Mouse (Mus musculus): ENCODE measurements around the gene Spsb4. TPM values are rescaled to one million over a fixed set of nuclear protein-coding genes. Genes with fewer than 3 reads are reported as not detected.

Gene Spsb4
- polyA plus RNA-seq, 1 experiment from 2014 or later = 48.6 TPM

- H3K27me3 ChIP-seq = no peaks in the 10 kb centered on the region
- no peak overlapping the region for H3K4me3 ChIP-seq
- H3K27ac ChIP-seq = no peak overlapping the region
- H3K4me2 ChIP-seq (replicated peaks) = no peak overlapping the region
- WGBS = 37% methylated on average over 10 of the region's 10 CpGs
- no peak overlapping the region for H3K9ac ChIP-seq
- H3K4me1 ChIP-seq = peaks cover 67% of the 10 kb centered on the region
- H3K36me3 ChIP-seq = no peaks in the 10 kb centered on the region
- ATAC-seq (ENCODE audit: low FRiP score, low read depth) = no peak
- H3K9me3 ChIP-seq = no peaks in the 10 kb centered on the region
Observed at GRCm38 (mm10) chr9:96989389-96989990, 29.2 kb downstream of the Spsb4 start.

- Histone ChIP-seq H3K9me3 (no peaks in the 10 kb centered on the region), H3K27ac (no peak overlapping the region), H3K4me2 (replicated peaks) (no peak overlapping the region), H3K27me3 (no peaks in the 10 kb centered on the region), H3K36me3 (no peaks in the 10 kb centered on the region), H3K4me3 (no peak overlapping the region), H3K4me1 (peaks cover 68% of the 10 kb centered on the region), H3K9ac (no peak overlapping the region)
- 14% methylated on average over 11 of the region's 11 CpGs for WGBS
- ATAC-seq (ENCODE audit: low FRiP score, low read depth) = no peak
Observed at GRCm38 (mm10) chr9:96986797-96987473, 31.7 kb downstream of the Spsb4 start.

- Histone ChIP-seq H3K9ac (no peak overlapping the region), H3K27me3 (no peaks in the 10 kb centered on the region; the same call in 1 of the 2 replicates), H3K27ac (no peak overlapping the region), H3K36me3 (no peaks in the 10 kb centered on the region), H3K4me1 (peaks cover 73% of the 10 kb centered on the region), H3K4me3 (no peak overlapping the region), H3K9me3 (no peaks in the 10 kb centered on the region), H3K4me2 (replicated peaks) (no peak overlapping the region)
- WGBS = 89% methylated on average over 8 of the region's 8 CpGs
- no peak for ATAC-seq (ENCODE audit: low FRiP score, low read depth)
Observed at GRCm38 (mm10) chr9:96984034-96984433, 34.6 kb downstream of the Spsb4 start.

DNA sequence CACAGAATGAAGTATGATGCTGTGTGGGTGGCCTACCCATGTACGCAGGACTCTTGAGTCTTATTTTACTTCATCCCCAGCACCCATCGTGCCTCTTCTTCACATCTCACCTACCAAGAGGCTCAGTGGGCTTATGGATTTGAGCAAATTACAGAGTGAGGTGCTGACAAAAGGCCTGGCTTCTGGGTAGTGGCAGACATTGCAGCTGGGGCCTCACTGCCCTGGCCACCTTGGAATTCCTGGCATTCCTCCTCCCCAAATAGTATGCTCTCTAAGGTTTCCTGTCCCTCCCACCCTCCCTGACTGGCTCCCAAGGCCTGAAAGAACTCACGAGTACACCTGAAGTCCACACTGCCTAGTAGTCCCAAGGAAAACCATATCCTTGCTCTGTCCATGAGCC lies 35.7 kb downstream of the Spsb4 start:
- no peak for ATAC-seq (ENCODE audit: low FRiP score, low read depth)

DNA sequence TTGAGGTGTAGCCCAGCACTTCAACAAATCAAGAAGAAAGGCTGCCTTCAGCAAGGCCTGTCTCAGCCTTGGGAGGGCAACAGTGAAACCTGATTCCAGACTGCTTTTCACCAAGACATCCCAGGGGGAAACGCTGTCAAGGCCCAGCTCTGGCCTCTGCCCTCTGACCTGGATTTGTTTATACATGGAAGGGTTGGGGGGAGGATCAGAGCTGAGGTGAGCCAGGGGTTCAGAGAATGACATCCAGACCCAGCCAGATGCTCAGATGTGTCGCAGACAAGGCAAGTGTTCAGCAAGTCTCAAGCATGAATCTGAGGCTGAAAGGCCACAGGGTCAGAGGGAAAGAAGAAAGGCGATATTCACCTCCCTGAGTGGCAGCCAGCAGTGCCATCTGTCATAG lies 36.3 kb downstream of the Spsb4 start:
- no peak overlapping the region for H3K4me2 ChIP-seq (replicated peaks)
- no peaks in the 10 kb centered on the region for H3K36me3 ChIP-seq
- H3K4me1 ChIP-seq = peaks cover 82% of the 10 kb centered on the region
- H3K4me3 ChIP-seq = no peak overlapping the region
- ATAC-seq (ENCODE audit: low FRiP score, low read depth) = no peak
- H3K27ac ChIP-seq = peak overlapping the region; percentile 64
- no peaks in the 10 kb centered on the region for H3K9me3 ChIP-seq
- WGBS = 12% methylated on average over 3 of the region's 3 CpGs
- H3K27me3 ChIP-seq = no peaks in the 10 kb centered on the region; the same call in 1 of the 2 replicates
- H3K9ac ChIP-seq = no peak overlapping the region

More for the DNA sequence above, 35.7 kb downstream of the Spsb4 start:
- H3K36me3 ChIP-seq = no peaks in the 10 kb centered on the region
- H3K9me3 ChIP-seq = no peaks in the 10 kb centered on the region
- H3K4me2 ChIP-seq (replicated peaks) = no peak overlapping the region
- H3K9ac ChIP-seq = no peak overlapping the region
- no peak overlapping the region; the same call in 1 of the 2 replicates for H3K27ac ChIP-seq
- peaks cover 82% of the 10 kb centered on the region for H3K4me1 ChIP-seq
- WGBS = 38% methylated on average over 3 of the region's 3 CpGs
- no peaks in the 10 kb centered on the region; the same call in 1 of the 2 replicates for H3K27me3 ChIP-seq
- H3K4me3 ChIP-seq = no peak overlapping the region

DNA sequence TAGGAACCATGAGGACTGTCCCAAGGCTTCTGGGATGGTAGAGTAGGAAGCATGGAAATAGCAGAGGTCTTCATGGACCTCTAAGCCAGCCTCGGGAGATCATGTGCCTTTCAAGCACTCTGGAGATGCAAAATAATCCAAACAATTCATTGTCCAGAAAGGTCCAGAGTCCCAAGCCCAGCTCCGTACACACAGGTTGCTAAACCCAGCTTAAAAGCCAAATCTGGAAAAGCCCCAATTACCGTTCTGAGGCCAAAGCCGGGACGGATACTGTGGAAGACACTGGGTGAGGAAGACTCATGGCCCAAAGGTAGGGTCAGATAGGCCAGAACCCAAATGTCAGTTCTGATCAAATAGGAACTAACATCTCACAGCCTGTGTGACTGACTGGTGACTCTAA lies 36.8 kb downstream of the Spsb4 start:
- H3K4me1 ChIP-seq = peaks cover 80% of the 10 kb centered on the region
- 47% methylated on average over 5 of the region's 5 CpGs for WGBS
- no peak overlapping the region for H3K4me2 ChIP-seq (replicated peaks)
- H3K27ac ChIP-seq = peak overlapping the region; percentile 64; the same call in 1 of the 2 replicates
- no peak overlapping the region for H3K4me3 ChIP-seq
- H3K36me3 ChIP-seq = no peaks in the 10 kb centered on the region
- no peaks in the 10 kb centered on the region; the same call in 1 of the 2 replicates for H3K27me3 ChIP-seq
- no peak overlapping the region for H3K9ac ChIP-seq
- H3K9me3 ChIP-seq = no peaks in the 10 kb centered on the region
- no peak for ATAC-seq (ENCODE audit: low FRiP score, low read depth)

- peak; percentile 26; the same call in 1 of the 2 replicates for ATAC-seq (ENCODE audit: low FRiP score, low read depth)
- 3% methylated on average over 9 of the region's 9 CpGs for WGBS
- H3K9ac ChIP-seq = no peak overlapping the region
- no peak overlapping the region for H3K4me3 ChIP-seq
- no peaks in the 10 kb centered on the region for H3K36me3 ChIP-seq
- peak overlapping the region; percentile 7; the same call in 1 of the 2 replicates for H3K4me2 ChIP-seq (replicated peaks)
- H3K27me3 ChIP-seq = no peaks in the 10 kb centered on the region; the same call in 1 of the 2 replicates
- peak overlapping the region; percentile 48; the same call in 1 of the 2 replicates for H3K27ac ChIP-seq
- no peaks in the 10 kb centered on the region for H3K9me3 ChIP-seq
- peaks cover 73% of the 10 kb centered on the region for H3K4me1 ChIP-seq
Observed at GRCm38 (mm10) chr9:96981121-96981520, 37.5 kb downstream of the Spsb4 start.

DNA sequence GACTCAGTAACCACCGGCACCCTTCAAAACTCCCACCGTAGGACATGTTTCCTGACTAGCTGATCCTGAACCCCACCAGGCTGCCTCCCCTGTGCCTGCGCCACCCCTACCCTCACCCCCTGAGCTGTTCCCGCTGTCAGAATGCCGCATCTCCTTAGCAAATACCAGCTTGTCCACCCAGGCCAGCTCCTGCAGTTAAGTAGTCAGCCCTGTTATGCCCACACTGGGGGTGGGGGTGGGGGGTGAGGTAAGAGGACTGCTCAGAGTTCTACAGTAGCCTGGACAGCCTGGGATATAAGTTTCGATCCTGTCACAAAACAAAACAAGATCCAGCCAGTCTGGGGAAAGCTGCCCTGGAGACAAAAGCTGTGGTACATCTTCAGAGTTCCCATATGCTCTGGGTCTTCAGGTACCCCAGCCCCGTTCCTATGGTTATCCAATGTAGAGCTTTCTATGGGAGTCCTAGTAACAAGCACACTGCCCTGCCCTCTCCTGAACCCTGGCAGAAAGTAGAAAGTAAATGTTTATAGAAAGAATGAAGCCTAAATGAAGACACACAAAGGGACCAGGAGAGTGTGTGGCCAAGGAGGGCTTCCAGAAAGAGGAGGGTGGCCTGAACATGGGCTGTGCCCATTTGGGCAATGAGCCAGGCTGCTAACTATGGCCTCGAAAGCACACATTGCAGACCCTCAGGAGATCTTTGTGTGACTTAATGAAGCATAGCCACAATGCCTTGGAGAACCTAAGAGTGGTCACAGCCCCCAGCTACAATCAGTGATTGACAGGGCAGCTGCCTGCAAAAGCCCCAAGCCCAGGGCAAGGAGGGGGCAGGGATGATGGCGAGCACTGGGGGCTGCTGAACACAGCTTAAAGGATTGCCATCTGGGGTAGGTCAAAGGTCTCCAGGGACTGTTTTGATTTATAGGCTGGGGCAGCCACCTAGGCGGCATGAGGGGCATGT lies 38.3 kb downstream of the Spsb4 start:
- Histone ChIP-seq H3K9me3 (no peaks in the 10 kb centered on the region), H3K27me3 (no peaks in the 10 kb centered on the region; the same call in 1 of the 2 replicates), H3K9ac (no peak overlapping the region), H3K4me1 (peaks cover 71% of the 10 kb centered on the region), H3K4me2 (replicated peaks) (no peak overlapping the region), H3K27ac (peak overlapping the region; percentile 10; the same call in 1 of the 2 replicates), H3K36me3 (no peaks in the 10 kb centered on the region), H3K4me3 (no peak overlapping the region)
- ATAC-seq (ENCODE audit: low FRiP score, low read depth) = peak; percentile 62
- 28% methylated on average over 10 of the region's 10 CpGs for WGBS

DNA sequence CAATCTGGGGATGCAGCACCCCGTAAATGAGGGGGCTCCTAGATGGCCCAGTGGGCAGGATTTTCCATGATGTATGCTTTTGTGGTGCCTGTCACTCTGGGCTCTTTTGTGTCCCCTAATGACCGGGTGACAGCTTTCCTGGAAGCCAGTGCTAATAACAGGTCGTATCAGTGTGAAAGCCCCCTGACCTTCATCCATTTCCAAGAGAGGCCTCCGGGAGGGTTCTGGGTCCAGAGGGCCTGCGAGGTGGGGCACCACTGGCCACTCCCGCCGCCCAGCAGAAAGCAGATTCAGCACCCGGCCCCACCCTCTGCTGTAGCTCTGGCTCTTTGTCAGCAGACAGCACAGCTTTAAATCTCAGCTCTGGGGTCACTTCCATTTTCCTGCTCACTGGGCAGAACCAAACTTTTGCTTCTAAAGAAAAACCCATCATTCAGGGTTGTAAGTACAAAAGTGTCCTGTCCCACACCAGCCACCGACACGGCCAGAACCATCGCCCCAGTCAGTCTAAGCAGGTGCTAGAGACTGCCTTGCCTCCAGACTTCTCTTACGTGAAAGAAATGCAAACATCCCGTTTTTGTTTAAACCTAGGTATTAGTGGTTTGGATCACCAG lies 39.1 kb downstream of the Spsb4 start:
- Histone ChIP-seq H3K4me3 (no peak overlapping the region), H3K27me3 (no peaks in the 10 kb centered on the region; the same call in 1 of the 2 replicates), H3K9ac (peak overlapping the region; percentile 20; the same call in 1 of the 2 replicates), H3K4me2 (replicated peaks) (no peak overlapping the region), H3K27ac (no peak overlapping the region), H3K9me3 (no peaks in the 10 kb centered on the region), H3K4me1 (peaks cover 71% of the 10 kb centered on the region), H3K36me3 (no peaks in the 10 kb centered on the region)
- 35% methylated on average over 13 of the region's 13 CpGs for WGBS
- ATAC-seq (ENCODE audit: low FRiP score, low read depth) = no peak

DNA sequence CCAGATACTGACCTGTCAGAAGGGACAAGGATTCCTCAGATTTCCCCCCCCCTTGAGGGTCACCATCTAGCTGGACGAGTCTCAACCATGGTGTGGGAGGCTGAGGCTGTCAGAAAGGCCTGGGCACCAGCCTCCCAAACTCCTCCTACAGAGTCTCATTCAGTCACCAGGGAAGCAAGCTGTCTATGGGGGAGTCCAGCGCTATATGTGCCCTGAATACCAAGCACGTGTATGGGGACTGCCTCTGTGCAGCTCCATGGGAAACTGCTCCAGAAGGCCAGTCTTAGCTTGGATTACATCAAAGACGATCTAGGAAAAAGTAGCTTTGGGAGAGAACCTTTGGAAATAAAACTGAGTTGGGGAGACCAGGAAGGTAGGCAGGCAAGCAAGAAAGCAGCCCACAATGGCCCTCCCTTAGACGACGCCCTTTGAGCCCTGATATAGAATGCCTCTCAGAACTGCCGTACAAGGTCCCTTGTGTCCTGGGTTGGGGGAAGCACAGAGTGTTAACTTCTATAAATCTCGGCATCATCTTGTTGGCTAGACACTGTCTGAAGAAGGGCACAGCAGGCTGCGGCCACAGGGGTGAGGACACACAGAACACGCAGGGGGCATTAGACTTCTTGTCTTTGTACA lies 40.4 kb downstream of the Spsb4 start:
- H3K4me2 ChIP-seq (replicated peaks) = no peak overlapping the region
- H3K9me3 ChIP-seq = no peaks in the 10 kb centered on the region
- H3K4me1 ChIP-seq = peaks cover 66% of the 10 kb centered on the region
- ATAC-seq (ENCODE audit: low FRiP score, low read depth) = no peak
- no peak overlapping the region for H3K27ac ChIP-seq
- no peaks in the 10 kb centered on the region; the same call in 1 of the 2 replicates for H3K27me3 ChIP-seq
- no peak overlapping the region for H3K9ac ChIP-seq
- WGBS = 66% methylated on average over 10 of the region's 10 CpGs
- H3K36me3 ChIP-seq = no peaks in the 10 kb centered on the region
- H3K4me3 ChIP-seq = no peak overlapping the region

Data from limb, embryonic 13.5 days (tissue).